Mouse (Mus musculus): Measurements from ENCODE around the gene Dner. TPM values are rescaled to one million over a fixed set of nuclear protein-coding genes. Genes with fewer than 3 reads are reported as not detected.

Dner gene
- polyA plus RNA-seq, 1 experiment from 2014 or later = 0.99 TPM

DNA sequence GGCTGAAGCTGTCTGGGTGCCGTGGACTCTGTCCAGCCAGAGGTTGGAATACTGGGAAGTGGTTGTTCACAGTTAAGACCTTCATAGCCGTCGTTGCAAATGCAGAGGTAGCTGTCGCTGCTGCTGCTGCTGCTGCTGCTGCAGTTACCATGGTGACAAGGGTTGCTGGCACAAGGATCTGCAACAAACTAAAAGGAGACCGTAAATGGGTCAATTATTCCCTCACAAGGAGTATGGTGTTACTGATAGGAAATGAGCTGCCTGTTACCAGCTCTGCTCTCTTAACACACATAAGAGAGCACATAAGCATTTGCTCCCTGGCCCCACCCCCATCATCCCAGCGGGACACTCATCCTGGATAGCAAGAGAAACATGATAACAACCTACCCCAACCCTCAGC lies 110.6 kb downstream of the Dner start:
- WGBS (ENCODE audit: insufficient replicate concordance) = 11% methylated on average over 6 of the region's 6 CpGs

DNA sequence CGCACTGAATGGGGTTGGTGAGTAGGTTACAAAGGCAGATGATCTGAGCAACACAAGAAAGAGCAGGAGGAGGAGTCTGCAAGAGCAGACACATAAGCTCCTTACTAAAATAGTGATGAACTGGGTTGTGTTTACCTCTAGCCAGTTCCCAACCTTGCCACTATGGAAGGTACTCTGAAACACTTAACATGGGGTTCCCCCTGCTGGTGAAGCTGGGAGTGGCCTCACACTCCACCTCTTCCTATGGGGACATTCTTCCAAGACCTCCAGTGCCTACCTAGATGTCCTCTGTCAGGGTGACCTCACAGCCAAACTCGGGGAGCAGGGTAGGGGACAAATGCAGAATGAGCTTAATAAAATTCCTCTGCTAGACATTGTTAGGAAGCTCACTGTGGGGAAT lies 114.2 kb downstream of the Dner start:
- Histone ChIP-seq H3K36me3 (ENCODE audit: control insufficient read depth, insufficient read depth, low read length) (no peaks in the 10 kb centered on the region), H3K4me1 (ENCODE audit: control insufficient read depth, insufficient read depth, low read length) (no peaks in the 10 kb centered on the region; the same call in 1 of the 2 replicates), H3K9me3 (replicated peaks; ENCODE audit: control insufficient read depth, low read length) (no peaks in the 10 kb centered on the region), H3K9ac (ENCODE audit: low read depth, low read length) (no peak overlapping the region), H3K27ac (ENCODE audit: low read depth, low read length) (no peak overlapping the region), H3K27me3 (ENCODE audit: control insufficient read depth, insufficient read depth, low read length) (no peaks in the 10 kb centered on the region), H3K4me2 (no peak overlapping the region), H3K4me3 (ENCODE audit: low read depth, low read length) (no peak overlapping the region)
- WGBS (ENCODE audit: insufficient replicate concordance) = 46% methylated on average over 2 of the region's 2 CpGs
- 0 out of 2 replicates have a peak, but pooled peaks have one; percentile 36 for ATAC-seq (replicated peaks; ENCODE audit: insufficient number of reproducible peaks, low FRiP score, low TSS enrichment)

More for the DNA sequence above, 110.6 kb downstream of the Dner start:
- Histone ChIP-seq H3K4me2 (no peak overlapping the region), H3K9me3 (replicated peaks; ENCODE audit: control insufficient read depth, low read length) (no peaks in the 10 kb centered on the region), H3K27me3 (ENCODE audit: control insufficient read depth, insufficient read depth, low read length) (no peaks in the 10 kb centered on the region), H3K9ac (ENCODE audit: low read depth, low read length) (no peak overlapping the region), H3K4me3 (ENCODE audit: low read depth, low read length) (no peak overlapping the region), H3K36me3 (ENCODE audit: control insufficient read depth, insufficient read depth, low read length) (no peaks in the 10 kb centered on the region), H3K27ac (ENCODE audit: low read depth, low read length) (no peak overlapping the region), H3K4me1 (ENCODE audit: control insufficient read depth, insufficient read depth, low read length) (no peaks in the 10 kb centered on the region; the same call in 1 of the 2 replicates)
- ATAC-seq (replicated peaks; ENCODE audit: insufficient number of reproducible peaks, low FRiP score, low TSS enrichment) = no peak

DNA sequence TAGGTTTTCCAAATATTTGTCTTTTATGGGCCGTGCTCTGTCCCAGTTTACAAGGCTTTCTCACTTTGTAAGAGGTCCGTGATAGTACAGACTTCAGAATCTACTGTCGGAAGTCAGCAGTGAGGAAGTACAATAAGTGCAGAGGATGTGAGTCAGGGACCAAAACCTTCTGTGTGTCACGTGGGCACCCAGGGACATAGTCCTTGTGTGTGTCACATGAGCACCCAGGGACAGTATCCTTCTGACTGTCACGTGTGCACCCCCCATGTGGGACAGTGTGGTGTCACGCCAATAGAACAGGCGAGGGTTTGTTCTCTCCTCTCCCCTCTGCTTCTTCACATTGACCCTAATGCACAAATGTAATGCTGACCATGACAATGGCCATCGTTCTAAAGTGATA lies 134.2 kb downstream of the Dner start:
- Histone ChIP-seq H3K9ac (ENCODE audit: low read depth, low read length) (no peak overlapping the region), H3K9me3 (replicated peaks; ENCODE audit: control insufficient read depth, low read length) (no peaks in the 10 kb centered on the region), H3K36me3 (ENCODE audit: control insufficient read depth, insufficient read depth, low read length) (no peaks in the 10 kb centered on the region), H3K4me1 (ENCODE audit: control insufficient read depth, insufficient read depth, low read length) (no peaks in the 10 kb centered on the region), H3K4me3 (ENCODE audit: low read depth, low read length) (no peak overlapping the region), H3K27me3 (ENCODE audit: control insufficient read depth, insufficient read depth, low read length) (no peaks in the 10 kb centered on the region), H3K4me2 (no peak overlapping the region), H3K27ac (ENCODE audit: low read depth, low read length) (no peak overlapping the region)
- no peak for ATAC-seq (replicated peaks; ENCODE audit: insufficient number of reproducible peaks, low FRiP score, low TSS enrichment)
- 71% methylated on average over 8 of the region's 8 CpGs for WGBS (ENCODE audit: insufficient replicate concordance)

DNA sequence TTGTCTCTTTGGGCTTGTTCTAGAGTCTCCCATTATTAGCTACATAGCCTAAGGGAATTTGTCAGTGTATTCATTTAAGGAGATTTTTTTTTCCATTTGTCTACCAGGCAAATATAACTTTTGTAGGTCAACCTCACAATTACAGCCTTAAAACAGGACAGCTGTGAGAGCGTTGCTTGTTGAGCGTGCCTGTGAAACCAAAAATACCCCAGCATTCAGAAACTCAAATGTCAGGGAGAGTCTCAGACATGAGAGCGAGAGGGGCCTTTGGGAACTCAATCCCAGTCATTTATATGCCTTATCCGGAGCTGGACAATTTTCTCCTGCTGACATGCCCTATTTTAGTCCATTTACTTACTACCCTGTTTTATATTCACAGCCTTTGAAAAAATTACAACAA lies 134.6 kb downstream of the Dner start:
- Histone ChIP-seq H3K36me3 (ENCODE audit: control insufficient read depth, insufficient read depth, low read length) (no peaks in the 10 kb centered on the region), H3K27ac (ENCODE audit: low read depth, low read length) (no peak overlapping the region), H3K27me3 (ENCODE audit: control insufficient read depth, insufficient read depth, low read length) (no peaks in the 10 kb centered on the region), H3K4me1 (ENCODE audit: control insufficient read depth, insufficient read depth, low read length) (no peaks in the 10 kb centered on the region), H3K9me3 (replicated peaks; ENCODE audit: control insufficient read depth, low read length) (no peaks in the 10 kb centered on the region), H3K4me2 (no peak overlapping the region), H3K4me3 (ENCODE audit: low read depth, low read length) (no peak overlapping the region), H3K9ac (ENCODE audit: low read depth, low read length) (no peak overlapping the region)
- ATAC-seq (replicated peaks; ENCODE audit: insufficient number of reproducible peaks, low FRiP score, low TSS enrichment) = no peak
- WGBS (ENCODE audit: insufficient replicate concordance) = 79% methylated on average over 4 of the region's 4 CpGs

DNA sequence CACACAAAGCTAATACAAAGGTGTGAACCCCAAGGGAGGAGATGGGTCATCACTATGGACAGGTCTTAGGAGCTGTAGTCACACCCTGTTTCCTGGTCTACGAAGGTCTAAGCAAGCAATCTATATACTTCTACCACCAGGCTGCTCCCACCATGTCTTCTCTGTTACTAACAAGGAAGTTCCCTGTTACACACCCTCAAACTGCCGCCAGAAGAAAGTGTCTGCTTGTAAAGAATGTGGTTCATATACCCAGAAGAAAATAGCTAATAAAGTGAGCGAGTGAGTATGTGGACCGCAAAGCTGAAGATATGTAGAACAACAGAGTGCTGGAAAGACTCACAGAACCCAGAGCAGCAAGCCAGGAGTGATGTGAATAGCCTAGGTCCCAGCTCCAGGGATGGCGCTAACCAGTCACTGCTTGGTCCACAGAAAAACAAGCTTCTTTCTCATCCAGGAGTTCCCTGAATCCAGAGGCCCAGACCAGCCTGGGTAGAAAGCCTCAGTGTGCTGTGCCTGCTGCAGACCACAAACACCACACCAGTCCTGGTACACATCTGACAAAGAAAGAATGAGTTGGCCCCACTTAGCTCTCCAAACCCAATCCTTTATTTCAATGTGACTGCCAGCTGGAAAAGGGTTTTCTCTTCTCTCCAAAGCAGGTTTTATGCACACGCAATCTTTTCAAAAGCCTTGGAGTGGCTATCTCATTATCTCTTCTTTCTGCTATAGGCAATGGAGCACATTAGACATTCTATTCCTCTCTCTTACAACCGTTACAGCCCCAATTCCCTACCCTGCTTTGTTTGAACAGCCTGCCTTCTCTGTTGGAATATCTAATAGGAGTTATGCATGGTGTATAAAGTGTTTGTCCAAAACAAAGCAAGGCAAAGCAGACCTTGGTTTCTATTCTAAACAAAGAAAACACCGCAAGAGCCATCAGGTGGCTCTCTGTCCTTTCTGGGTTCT lies 139.2 kb downstream of the Dner start:
- peaks cover 3% of the 10 kb centered on the region; the same call in 1 of the 2 replicates for H3K4me1 ChIP-seq (ENCODE audit: control insufficient read depth, insufficient read depth, low read length)
- no peak overlapping the region for H3K27ac ChIP-seq (ENCODE audit: low read depth, low read length)
- no peaks in the 10 kb centered on the region for H3K9me3 ChIP-seq (replicated peaks; ENCODE audit: control insufficient read depth, low read length)
- no peaks in the 10 kb centered on the region for H3K36me3 ChIP-seq (ENCODE audit: control insufficient read depth, insufficient read depth, low read length)
- no peaks in the 10 kb centered on the region for H3K27me3 ChIP-seq (ENCODE audit: control insufficient read depth, insufficient read depth, low read length)
- WGBS (ENCODE audit: insufficient replicate concordance) = 84% methylated on average over 8 of the region's 8 CpGs
- H3K9ac ChIP-seq (ENCODE audit: low read depth, low read length) = no peak overlapping the region
- no peak overlapping the region for H3K4me2 ChIP-seq
- no peak overlapping the region for H3K4me3 ChIP-seq (ENCODE audit: low read depth, low read length)
- no peak for ATAC-seq (replicated peaks; ENCODE audit: insufficient number of reproducible peaks, low FRiP score, low TSS enrichment)

DNA sequence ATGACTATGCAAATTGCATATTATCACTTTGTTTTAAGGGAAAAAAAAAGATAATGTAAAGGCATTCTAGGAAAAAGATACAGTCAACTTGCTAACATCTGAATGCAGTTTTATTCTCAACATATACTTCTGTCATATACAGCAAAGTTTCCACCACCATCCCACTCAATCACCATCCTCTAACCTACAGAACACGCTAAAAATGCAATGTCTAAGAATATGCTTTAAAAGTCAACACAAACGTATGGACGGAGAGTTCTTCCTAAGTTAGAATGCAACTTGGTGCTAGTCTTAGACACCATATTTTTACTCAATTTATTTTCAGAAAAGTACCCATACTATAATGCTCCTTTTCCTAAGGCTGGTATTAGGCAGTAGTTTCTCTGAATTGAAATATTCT lies 144.0 kb downstream of the Dner start:
- Histone ChIP-seq H3K9me3 (replicated peaks; ENCODE audit: control insufficient read depth, low read length) (no peaks in the 10 kb centered on the region), H3K9ac (ENCODE audit: low read depth, low read length) (no peak overlapping the region), H3K27ac (ENCODE audit: low read depth, low read length) (no peak overlapping the region), H3K27me3 (ENCODE audit: control insufficient read depth, insufficient read depth, low read length) (no peaks in the 10 kb centered on the region), H3K4me2 (no peak overlapping the region), H3K4me1 (ENCODE audit: control insufficient read depth, insufficient read depth, low read length) (peaks cover 3% of the 10 kb centered on the region; the same call in 1 of the 2 replicates), H3K36me3 (ENCODE audit: control insufficient read depth, insufficient read depth, low read length) (no peaks in the 10 kb centered on the region), H3K4me3 (ENCODE audit: low read depth, low read length) (no peak overlapping the region)
- no peak for ATAC-seq (replicated peaks; ENCODE audit: insufficient number of reproducible peaks, low FRiP score, low TSS enrichment)
- WGBS (ENCODE audit: insufficient replicate concordance) = 85% methylated on average over 3 of the region's 3 CpGs

DNA sequence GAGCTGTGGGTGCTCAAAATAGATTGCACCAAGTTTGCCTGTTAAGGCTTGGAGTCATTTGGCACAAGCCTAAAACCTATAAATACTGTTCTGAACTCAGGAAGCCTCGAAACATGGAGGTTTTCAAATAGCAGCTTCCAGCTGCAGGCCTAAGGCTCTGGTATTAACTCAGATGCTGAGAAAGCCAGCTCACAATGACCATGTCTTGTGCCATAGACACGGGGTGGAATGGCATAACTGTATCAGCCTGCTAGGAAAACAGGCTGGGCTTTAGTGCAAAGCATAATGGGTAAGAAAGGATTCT lies 146.0 kb downstream of the Dner start:
- Histone ChIP-seq H3K4me1 (ENCODE audit: control insufficient read depth, insufficient read depth, low read length) (peaks cover 3% of the 10 kb centered on the region; the same call in 1 of the 2 replicates), H3K9me3 (replicated peaks; ENCODE audit: control insufficient read depth, low read length) (no peaks in the 10 kb centered on the region), H3K4me2 (no peak overlapping the region), H3K27me3 (ENCODE audit: control insufficient read depth, insufficient read depth, low read length) (no peaks in the 10 kb centered on the region), H3K27ac (ENCODE audit: low read depth, low read length) (no peak overlapping the region), H3K4me3 (ENCODE audit: low read depth, low read length) (no peak overlapping the region), H3K36me3 (ENCODE audit: control insufficient read depth, insufficient read depth, low read length) (no peaks in the 10 kb centered on the region), H3K9ac (ENCODE audit: low read depth, low read length) (no peak overlapping the region)
- no peak for ATAC-seq (replicated peaks; ENCODE audit: insufficient number of reproducible peaks, low FRiP score, low TSS enrichment)
- WGBS (ENCODE audit: insufficient replicate concordance) = 59% methylated on average over 2 of the region's 2 CpGs

DNA sequence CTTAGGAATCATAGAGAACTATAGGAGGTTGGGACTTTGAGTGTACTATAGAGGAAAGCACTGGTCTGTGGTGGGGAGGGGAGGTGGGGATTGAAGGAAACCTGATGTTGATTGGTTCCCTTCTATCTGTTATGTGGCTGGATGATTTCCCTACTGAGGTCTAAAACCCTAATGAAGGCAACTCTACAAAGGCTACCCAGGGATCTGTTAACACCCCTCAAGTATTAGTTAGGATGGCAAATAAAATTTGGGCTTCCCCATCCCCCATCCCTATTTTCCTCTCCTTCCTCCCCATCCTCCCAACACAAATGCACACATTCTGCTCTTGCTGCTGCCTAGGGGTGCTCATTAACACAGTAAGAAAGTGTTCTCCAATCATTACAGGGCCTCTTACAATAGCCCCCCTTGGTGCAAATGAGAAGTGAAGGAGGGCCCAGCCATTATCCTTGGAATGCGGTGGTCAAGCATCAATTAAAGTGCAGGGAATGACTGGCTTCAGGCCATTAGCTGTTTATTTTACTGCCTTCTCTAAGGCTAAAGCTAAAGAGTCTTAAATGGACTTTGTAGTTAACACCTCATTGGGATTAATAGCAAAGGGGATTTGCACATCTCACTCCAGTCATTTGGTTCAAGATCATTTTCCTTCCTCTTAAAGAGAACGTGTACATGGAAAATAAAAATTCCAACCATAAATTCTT lies 146.5 kb downstream of the Dner start:
- Histone ChIP-seq H3K27ac (ENCODE audit: low read depth, low read length) (no peak overlapping the region), H3K4me1 (ENCODE audit: control insufficient read depth, insufficient read depth, low read length) (peaks cover 1% of the 10 kb centered on the region; the same call in 1 of the 2 replicates), H3K4me3 (ENCODE audit: low read depth, low read length) (no peak overlapping the region), H3K9me3 (replicated peaks; ENCODE audit: control insufficient read depth, low read length) (no peaks in the 10 kb centered on the region), H3K36me3 (ENCODE audit: control insufficient read depth, insufficient read depth, low read length) (no peaks in the 10 kb centered on the region), H3K27me3 (ENCODE audit: control insufficient read depth, insufficient read depth, low read length) (no peaks in the 10 kb centered on the region), H3K4me2 (no peak overlapping the region), H3K9ac (ENCODE audit: low read depth, low read length) (no peak overlapping the region)
- 33% methylated on average over 2 of the region's 2 CpGs for WGBS (ENCODE audit: insufficient replicate concordance)
- ATAC-seq (replicated peaks; ENCODE audit: insufficient number of reproducible peaks, low FRiP score, low TSS enrichment) = no peak

Data from heart, embryonic 11.5 days (tissue).